Mouse (Mus musculus) brain, adult 2 months (tissue): ENCODE data around the gene Samt2.
"Not testable (repeated sequence)": the region's sequence is repeated elsewhere in the genome, so short reads cannot be mapped to it uniquely, and the experiment has no call there.

Experiments used
- DNase-seq: peaks from one replicate; pipeline ENCODE4 v3.0.0; 2011; ENCODE audit warnings: low read depth, low spot score

Samt2 gene

GRCm38 (mm10) chrX:154579260-154579659, at the start of gene Samt2:
Samt2 (minus strand) TSS chrX:154579360.
- not testable (repeated sequence) for DNase-seq
